Mouse (Mus musculus): Measurements from ENCODE around the gene Plxnc1. TPM values are rescaled to one million over a fixed set of nuclear protein-coding genes. Genes with fewer than 3 reads are reported as not detected.

Gene Plxnc1
- total RNA-seq, 4 experiments from 2014 or later, result 1.9 to 2.8 (median 2.3) TPM

DNA sequence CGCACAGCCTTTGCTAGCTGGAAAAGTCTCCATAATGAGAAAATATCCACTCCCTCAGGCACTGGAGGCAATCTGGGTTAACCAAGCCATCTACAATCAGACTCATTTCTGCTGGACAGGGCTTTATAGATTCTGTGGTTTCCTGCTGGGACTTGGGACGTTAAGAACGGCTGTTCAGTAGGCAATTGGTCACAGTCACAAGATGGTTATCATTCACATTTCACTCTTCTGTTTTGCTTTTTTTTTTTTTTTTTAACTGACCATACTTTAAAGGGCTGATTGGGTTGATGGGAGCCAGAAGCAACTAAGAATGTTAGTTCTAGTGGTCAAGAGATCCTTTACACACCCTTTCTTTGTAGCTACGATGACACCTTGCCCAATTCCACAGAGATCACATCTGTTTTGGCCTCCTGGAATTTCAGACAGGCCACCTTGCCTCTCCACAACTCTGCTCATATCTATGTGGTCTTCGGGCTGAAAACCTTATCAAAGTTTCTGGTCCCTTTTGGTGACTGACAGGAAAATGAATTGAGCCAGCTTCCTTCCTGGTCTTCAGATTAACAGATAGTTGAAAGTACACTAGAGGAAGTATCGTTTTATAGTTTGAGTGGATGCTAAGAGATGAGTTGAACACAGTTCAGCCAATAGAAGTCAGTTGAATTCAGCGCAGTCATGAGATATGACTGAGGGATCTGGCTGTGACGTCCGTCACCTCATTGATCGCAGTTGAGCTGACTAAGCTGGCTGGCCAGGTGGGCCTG lies 3.5 kb upstream of the Plxnc1 start:
- no peak for DNase-seq (ENCODE audit: low spot score)

GRCm38 (mm10) chr10:94947386-94947785 lies 2.8 kb upstream of the Plxnc1 start:
- no peak for DNase-seq (ENCODE audit: low spot score)

- no peak for DNase-seq (ENCODE audit: low spot score)
Measured at GRCm38 (mm10) chr10:94945206-94945711, 624 bp upstream of the Plxnc1 start.

DNA sequence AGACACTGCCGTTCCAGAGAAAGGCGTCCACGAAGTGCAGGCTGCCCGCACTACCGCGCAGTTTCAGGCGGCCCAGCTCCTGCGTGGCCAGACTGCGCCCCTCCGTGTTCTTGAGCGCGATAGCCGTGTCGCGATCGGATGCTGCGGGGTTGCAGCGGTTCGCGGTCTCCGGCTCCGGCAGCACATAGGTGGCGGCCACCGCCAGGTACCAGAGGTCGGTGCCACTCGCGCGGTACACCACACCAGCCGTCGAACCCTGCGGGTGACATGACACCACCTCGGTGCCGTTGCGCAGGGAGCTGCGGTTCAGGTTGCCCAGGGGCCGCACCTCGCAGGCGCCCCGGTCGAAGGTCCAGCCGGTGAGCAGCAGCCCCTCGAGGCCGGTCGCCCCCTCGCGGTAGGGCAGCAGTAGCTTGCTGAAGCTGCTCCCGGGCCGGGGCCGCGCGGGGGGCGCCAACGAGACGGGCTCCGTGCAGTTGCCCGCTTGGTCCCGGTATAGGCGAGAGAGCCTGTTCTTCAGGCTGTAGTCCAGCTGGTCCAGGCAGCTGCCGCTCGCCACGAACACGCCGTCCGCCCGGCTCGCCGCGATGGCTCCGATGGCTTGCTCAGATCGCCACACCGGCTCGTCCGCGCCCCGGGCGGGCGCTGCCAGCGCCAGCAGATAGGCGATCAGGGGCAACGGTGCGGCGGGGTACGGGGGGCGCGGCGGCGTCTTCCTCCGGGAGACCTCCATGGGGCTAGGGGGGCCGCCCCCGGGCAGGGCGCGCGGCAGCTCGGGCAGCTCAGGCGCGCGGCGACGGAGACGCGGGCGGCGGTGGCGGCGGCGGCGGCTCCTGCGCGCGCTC lies 567 bp downstream of the Plxnc1 start:
- DNase-seq (ENCODE audit: low spot score), result peak; percentile 19

DNA sequence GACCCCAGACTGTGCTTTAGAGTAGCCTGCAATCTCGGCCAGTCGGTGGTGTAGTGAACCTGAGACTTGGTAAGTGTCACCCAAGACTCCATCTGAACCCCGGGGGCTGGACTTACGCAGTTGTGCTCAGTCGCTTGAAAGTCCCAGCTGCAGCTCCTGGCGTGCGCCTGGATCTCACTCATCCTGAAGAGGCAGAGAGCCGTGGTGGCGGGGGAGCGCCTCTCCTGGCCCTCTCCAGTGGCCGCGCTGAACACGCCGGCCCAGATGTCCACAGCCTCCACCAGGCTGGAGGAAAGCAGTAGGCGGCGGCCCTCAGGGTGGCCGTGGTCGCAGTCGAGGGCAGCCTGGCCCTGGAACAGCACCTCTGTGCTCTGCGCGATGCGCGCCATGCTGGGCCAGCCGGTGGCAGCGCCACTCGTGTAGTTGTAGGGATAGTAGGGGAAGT lies 1.2 kb downstream of the Plxnc1 start:
- no peak for DNase-seq (ENCODE audit: low spot score)

GRCm38 (mm10) chr10:94942449-94943041 lies 2.1 kb downstream of the Plxnc1 start:
- no peak for DNase-seq (ENCODE audit: low spot score)

DNA sequence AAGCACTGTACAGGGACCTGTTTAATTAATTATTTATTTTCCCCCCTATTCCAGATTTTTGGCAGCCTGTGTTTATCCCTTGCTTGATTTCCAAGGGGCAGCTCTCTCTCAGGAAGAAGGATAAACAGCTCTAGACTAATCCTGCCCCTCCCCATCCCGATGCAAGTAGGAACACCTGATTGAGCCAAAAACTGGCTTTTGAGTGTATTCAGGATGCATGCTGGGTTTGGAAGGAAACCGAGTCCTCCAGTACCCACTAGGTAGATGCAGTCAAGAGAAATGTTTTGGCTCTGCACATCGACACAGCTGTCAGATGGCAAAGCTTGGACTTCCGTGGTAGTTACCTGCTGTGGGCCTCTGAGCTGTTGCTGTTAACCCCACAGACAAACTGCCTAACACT lies 3.1 kb downstream of the Plxnc1 start:
- DNase-seq (ENCODE audit: low spot score), result no peak

- no peak for DNase-seq (ENCODE audit: low spot score)
Measured at GRCm38 (mm10) chr10:94940786-94941185, 3.8 kb downstream of the Plxnc1 start.

DNA sequence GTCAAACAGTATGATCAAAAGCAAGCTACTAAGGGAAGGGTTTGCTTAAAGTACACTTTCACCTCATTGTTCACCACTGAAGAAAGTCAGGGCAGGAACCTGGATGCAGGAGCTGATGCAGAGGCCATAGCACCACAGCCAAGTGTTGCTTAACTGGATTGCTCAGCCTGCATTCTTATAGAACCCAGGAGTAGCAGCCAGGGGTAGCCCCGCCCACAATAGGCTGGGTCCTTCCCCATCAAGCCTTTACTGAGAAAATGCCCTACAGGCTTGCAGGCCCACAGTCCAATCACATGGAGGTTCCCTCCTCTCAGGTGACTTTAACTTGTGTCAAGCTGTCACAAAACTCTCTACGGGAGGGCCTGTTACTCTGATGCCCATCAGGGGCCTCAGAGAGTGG lies 4.6 kb downstream of the Plxnc1 start:
- DNase-seq (ENCODE audit: low spot score), result no peak

- no peak for DNase-seq (ENCODE audit: low spot score)
Measured at GRCm38 (mm10) chr10:94938899-94939298, 5.7 kb downstream of the Plxnc1 start.

GRCm38 (mm10) chr10:94938320-94938719 lies 6.3 kb downstream of the Plxnc1 start:
- DNase-seq (ENCODE audit: low spot score), result no peak

DNA sequence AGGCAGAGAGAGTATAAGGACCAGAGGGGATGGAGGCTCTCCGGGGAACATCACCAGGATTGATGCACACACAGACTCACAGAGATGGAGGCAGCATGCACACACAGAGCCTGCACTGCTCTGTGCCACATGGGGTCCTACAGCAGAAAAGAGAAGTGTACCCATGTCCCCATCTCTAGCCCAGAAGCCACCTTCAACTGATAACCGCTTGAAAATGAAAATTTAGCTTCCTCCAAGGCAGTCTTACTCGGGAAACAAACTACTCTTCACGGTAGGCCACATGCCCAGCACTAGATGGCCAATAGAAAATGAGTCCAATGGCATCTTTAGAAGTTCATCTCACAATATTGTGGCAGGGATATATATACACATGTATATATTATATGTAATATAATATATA lies 9.4 kb downstream of the Plxnc1 start:
- DNase-seq (ENCODE audit: low spot score), result no peak

GRCm38 (mm10) chr10:94934151-94934614 lies 10.5 kb downstream of the Plxnc1 start:
- no peak for DNase-seq (ENCODE audit: low spot score)

- DNase-seq (ENCODE audit: low spot score), result peak; percentile 61
Measured at GRCm38 (mm10) chr10:94931961-94932832, 12.4 kb downstream of the Plxnc1 start.

- no peak for DNase-seq (ENCODE audit: low spot score)
Measured at GRCm38 (mm10) chr10:94928164-94928563, 16.5 kb downstream of the Plxnc1 start.

- no peak for DNase-seq (ENCODE audit: low spot score)
Measured at GRCm38 (mm10) chr10:94926297-94926696, 18.3 kb downstream of the Plxnc1 start.

- DNase-seq (ENCODE audit: low spot score), result no peak
Measured at GRCm38 (mm10) chr10:94924878-94925277, 19.8 kb downstream of the Plxnc1 start.

GRCm38 (mm10) chr10:94924450-94924849 lies 20.2 kb downstream of the Plxnc1 start:
- no peak for DNase-seq (ENCODE audit: low spot score)

- peak; percentile 39 for DNase-seq (ENCODE audit: low spot score)
Measured at GRCm38 (mm10) chr10:94923337-94923762, 21.3 kb downstream of the Plxnc1 start.

DNA sequence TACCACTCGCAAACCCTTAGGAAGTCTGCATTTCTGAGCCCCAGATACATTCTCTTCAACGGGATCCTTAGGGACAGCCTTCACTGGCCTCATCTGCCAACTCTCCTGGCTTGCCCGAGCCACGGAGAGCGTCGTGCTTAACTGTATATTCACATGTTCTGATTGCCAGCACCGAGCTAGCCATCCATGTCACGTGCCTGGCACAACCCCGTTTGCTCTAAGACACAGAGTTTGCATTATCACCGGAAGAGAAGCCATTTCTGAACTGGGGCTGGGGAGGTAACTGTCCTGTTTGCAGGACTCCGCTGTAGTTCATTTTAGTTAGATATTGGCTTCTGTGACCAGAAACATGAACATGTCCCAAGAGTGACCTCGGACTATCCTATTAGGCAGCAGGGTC lies 21.8 kb downstream of the Plxnc1 start:
- no peak for DNase-seq (ENCODE audit: low spot score)

DNA sequence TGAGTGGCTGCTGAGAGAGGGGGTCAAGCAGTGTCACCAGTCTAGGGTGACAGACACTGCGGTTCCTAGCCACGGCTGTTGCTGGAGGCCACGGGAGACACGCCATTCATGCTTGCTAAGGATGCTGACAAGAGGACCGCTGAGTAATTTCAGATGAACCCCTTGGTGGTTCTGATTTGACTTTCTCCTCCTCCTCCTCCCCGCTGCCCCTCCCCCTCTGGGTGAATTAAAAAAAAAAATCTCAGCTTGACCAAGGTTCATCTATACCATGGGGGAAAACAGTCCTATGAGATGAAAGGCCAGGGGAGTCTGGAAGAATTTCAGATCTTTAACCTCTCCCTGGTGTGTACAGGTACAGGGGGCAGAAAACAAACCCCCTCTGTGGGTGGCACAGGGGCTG lies 22.9 kb downstream of the Plxnc1 start:
- no peak for DNase-seq (ENCODE audit: low spot score)

All from heart, adult 8-10 months (tissue).